Mouse (Mus musculus) stomach, postnatal 0 days (tissue): ENCODE measurements at regions not wholly inside any gene's neighbourhood (a gene's known extent, or its start where the extent isn't known, plus 50 kb on each side); places are given as distances from the start of the nearest gene placed in this dataset.

Source experiments
- CTCF ChIP-seq: IDR thresholded peaks from 2 replicates; pipeline ENCODE4 v1.5.1; 2016; ENCODE audit warnings: antibody characterized with exemption, low read depth, mild to moderate bottlenecking, moderate library complexity
- EP300 ChIP-seq: optimal IDR thresholded peaks from 2 replicates; pipeline ENCODE3; 2016; ENCODE audit warnings: antibody characterized with exemption

GRCm38 (mm10) chr6:81388484-81388883 is 535.0 kb upstream of the Gcfc2 start:
- no peak for TF ChIP-seq CTCF
- TF ChIP-seq EP300: no peak
